Comparison of ENCODE assay signal across 9 mouse cellular contexts in the genomic region with DNA sequence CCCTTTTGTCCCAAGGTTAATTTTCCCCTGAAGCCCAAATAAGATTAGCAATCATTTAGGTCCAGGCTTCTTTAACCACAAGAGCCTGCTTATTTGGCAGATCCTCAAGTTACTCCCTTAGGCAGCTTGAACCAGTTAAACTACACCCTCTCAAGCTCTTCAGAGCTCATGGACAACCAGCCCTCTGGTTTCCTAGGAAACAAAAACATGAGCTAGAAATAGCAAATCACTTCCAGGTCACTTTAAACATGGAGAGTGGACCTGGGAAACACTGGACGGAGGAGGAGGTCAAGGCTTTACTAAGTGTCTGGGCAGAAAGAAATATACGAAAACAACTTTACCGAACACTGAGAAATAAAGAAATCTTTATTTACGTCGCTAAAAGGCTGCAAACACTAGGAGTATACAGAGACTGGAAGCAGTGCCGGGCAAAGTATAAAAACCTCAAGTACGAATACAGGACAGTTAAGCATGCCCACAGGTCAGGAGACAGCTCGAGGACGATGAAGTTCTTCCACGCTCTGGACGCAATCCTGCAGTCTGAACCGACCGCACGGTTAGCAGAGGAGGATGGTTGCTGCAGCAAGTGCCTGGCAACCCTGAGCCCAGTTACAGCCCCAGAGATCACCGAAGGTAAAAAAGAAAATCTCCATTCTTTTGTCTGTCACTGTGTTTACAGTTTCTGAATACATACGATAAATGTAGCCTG. TPM values are rescaled to one million over a fixed set of nuclear protein-coding genes. Genes with fewer than 3 reads are reported as not detected.
A peak's percentile ranks its signal among the peaks of the same experiment; 100 is the strongest.
DNase-seq lines count a peak whose midpoint lies in the region; ATAC-seq and TF ChIP-seq lines count a peak whose summit lies in the region.
"Had no signal": no experiment of that assay in that cellular context is flagged by ENCODE, and none has a peak within 500 bp of the region (broad histone marks: within the 10 kb centered on the region; RNA-seq: fewer than 3 reads in every experiment).

No protein-coding gene starts in this region.

- H3K36me3 ChIP-seq in testis, adult 2 months (ENCODE audit: control insufficient read depth, insufficient read depth, low read length): no peaks in the 10 kb centered on the region
- H3K36me3 ChIP-seq in small intestine, adult 2 months (ENCODE audit: control insufficient read depth, insufficient read depth, low read length): peaks cover 2% of the 10 kb centered on the region; the same call in 1 of the 2 replicates
- peaks cover 53% of the 10 kb centered on the region for H3K36me3 ChIP-seq in forebrain, embryonic 13.5 days (ENCODE audit: poor library complexity, severe bottlenecking)

- WGBS in small intestine, adult 2 months: 82% methylated on average over 16 of the region's 16 CpGs
- 91% methylated on average over 16 of the region's 16 CpGs for WGBS in forebrain, embryonic 13.5 days

- H3K4me1 ChIP-seq in testis, adult 2 months (ENCODE audit: control insufficient read depth, insufficient read depth, low read length): no peaks in the 10 kb centered on the region
- H3K4me1 ChIP-seq in small intestine, adult 2 months (ENCODE audit: control insufficient read depth, insufficient read depth, insufficient read length, low read length): no peaks in the 10 kb centered on the region; the same call in 1 of the 2 replicates
- H3K4me1 ChIP-seq in forebrain, embryonic 13.5 days: no peaks in the 10 kb centered on the region
- H3K4me1 ChIP-seq: neural tube, embryonic 13.5 days had no signal

- no peak for DNase-seq in frontal cortex, postnatal 10 days (ENCODE audit: low spot score in 2 of 2)
- DNase-seq in testis, postnatal 10 days (ENCODE audit: low spot score): no peak
- DNase-seq in kidney, postnatal 10 days: peak; percentile 28
- DNase-seq in right cerebral cortex, postnatal 25 days: no peak

- H3K4me2 ChIP-seq in forebrain, embryonic 13.5 days: no peak overlapping the region
- H3K4me2 ChIP-seq: neural tube, embryonic 13.5 days had no signal

- H3K4me3 ChIP-seq in testis, adult 2 months (ENCODE audit: control insufficient read depth, low read depth, low read length): no peak overlapping the region
- H3K4me3 ChIP-seq in small intestine, adult 2 months (ENCODE audit: low read depth, low read length): peak overlapping the region; percentile 37
- no peak overlapping the region for H3K4me3 ChIP-seq in forebrain, embryonic 13.5 days
- H3K4me3 ChIP-seq: neural tube, embryonic 13.5 days had no signal

- peak; percentile 81 for ATAC-seq in frontal cortex, adult (ENCODE audit: low TSS enrichment)
- no peak for ATAC-seq in forebrain, embryonic 13.5 days

- peaks cover 15% of the 10 kb centered on the region for H3K9me3 ChIP-seq in forebrain, embryonic 13.5 days (replicated peaks)

- no peak for TF ChIP-seq CTCF in testis, adult 2 months (IDR thresholded peaks at IDR 0.05; ENCODE audit: control insufficient read depth, insufficient read depth, insufficient replicate concordance, low read depth, low read length)
- TF ChIP-seq CTCF in small intestine, adult 2 months (IDR thresholded peaks at IDR 0.05; ENCODE audit: extremely low read depth, insufficient read length, insufficient replicate concordance, low read depth, low read length): no peak

- no peak overlapping the region for H3K9ac ChIP-seq in forebrain, embryonic 13.5 days
- H3K9ac ChIP-seq: neural tube, embryonic 13.5 days had no signal

- peak overlapping the region; percentile 61 for H3K27ac ChIP-seq in testis, adult 2 months (ENCODE audit: control insufficient read depth, insufficient read depth, low read depth, low read length)
- peak overlapping the region; percentile 46; the same call in 1 of the 2 replicates for H3K27ac ChIP-seq in small intestine, adult 2 months (ENCODE audit: insufficient read depth, low read depth, low read length)
- no peak overlapping the region for H3K27ac ChIP-seq in forebrain, embryonic 13.5 days
- H3K27ac ChIP-seq: neural tube, embryonic 13.5 days had no signal

- TF ChIP-seq POLR2A in testis, adult 2 months (IDR thresholded peaks at IDR 0.05; ENCODE audit: control insufficient read depth, low read depth, low read length): no peak
- no peak for TF ChIP-seq POLR2A in small intestine, adult 2 months (IDR thresholded peaks at IDR 0.05; ENCODE audit: low read depth, low read length)

- H3K27me3 ChIP-seq in testis, adult 2 months (ENCODE audit: control insufficient read depth, insufficient read depth, low read length): no peaks in the 10 kb centered on the region
- no peaks in the 10 kb centered on the region for H3K27me3 ChIP-seq in small intestine, adult 2 months (ENCODE audit: control insufficient read depth, insufficient read depth, low read length)
- no peaks in the 10 kb centered on the region for H3K27me3 ChIP-seq in forebrain, embryonic 13.5 days
- H3K27me3 ChIP-seq: neural tube, embryonic 13.5 days had no signal

RNA-seq across cellular contexts. Expression of gene Paics, which starts 22.8 kb away (rescaled TPM):
- 23.0 and 25.1 TPM in 2 replicates for polyA plus RNA-seq in testis, adult 2 months (2012; rRNA removed)
- polyA plus RNA-seq in small intestine, adult 2 months (2012; rRNA removed): 5.9 and 6.1 TPM in 2 replicates
- 312 and 332 TPM in 2 replicates for polyA plus RNA-seq in forebrain, embryonic 13.5 days (2015; fragmentation: Nextera tagmentation; extraction: Ambion mirVana)

RNA-seq across cellular contexts. Expression of gene Aasdh, which starts 23.0 kb away (rescaled TPM):
- 12.5 and 15.8 TPM in 2 replicates for polyA plus RNA-seq in testis, adult 2 months (2012; rRNA removed)
- 1.2 and 2.2 TPM in 2 replicates for polyA plus RNA-seq in small intestine, adult 2 months (2012; rRNA removed)
- 23.0 and 23.4 TPM in 2 replicates for polyA plus RNA-seq in forebrain, embryonic 13.5 days (2015; fragmentation: Nextera tagmentation; extraction: Ambion mirVana)

RNA-seq across cellular contexts. Expression of gene Ppat, which starts 23.1 kb away (rescaled TPM):
- polyA plus RNA-seq in testis, adult 2 months (2012; rRNA removed): 2.7 and 4.0 TPM in 2 replicates
- 1.2 TPM in 2 replicates for polyA plus RNA-seq in small intestine, adult 2 months (2012; rRNA removed)
- 19.2 and 25.5 TPM in 2 replicates for polyA plus RNA-seq in forebrain, embryonic 13.5 days (2015; fragmentation: Nextera tagmentation; extraction: Ambion mirVana)

RNA-seq across cellular contexts. Expression of gene Srp72, which starts 46.2 kb away (rescaled TPM):
- 45.3 and 56.2 TPM in 2 replicates for polyA plus RNA-seq in testis, adult 2 months (2012; rRNA removed)
- 3.9 and 5.8 TPM in 2 replicates for polyA plus RNA-seq in small intestine, adult 2 months (2012; rRNA removed)
- 75.4 and 78.1 TPM in 2 replicates for polyA plus RNA-seq in forebrain, embryonic 13.5 days (2015; fragmentation: Nextera tagmentation; extraction: Ambion mirVana)

Comparison
In these comparisons a context has a peak if more than half of its experiments do, and no peak if none do; other contexts are left out.
1. RNA of gene Paics, which starts 22.8 kb away (polyA plus RNA-seq): 312 to 332 TPM in forebrain, embryonic 13.5 days; 23.0 to 25.1 TPM in testis, adult 2 months and 5.9 to 6.1 TPM in small intestine, adult 2 months; every median in the first group is over 10 times any median in the second.